Mouse (Mus musculus) midbrain, embryonic 15.5 days (tissue): ENCODE results near the gene Ccdc181. TPM values are rescaled to one million over a fixed set of nuclear protein-coding genes. Genes with fewer than 3 reads are reported as not detected.

Source experiments
- ATAC-seq: fragments of 200-750 bp; cut with Nextera tagmentation; replicated peaks from 2 replicates; pipeline ENCODE4 v1.8.0; 2017; ENCODE audit warnings: moderate TSS enrichment
- H3K27ac ChIP-seq: fragments of 300-500 bp; sonication (generic); 2 replicates; pipeline ENCODE4 v1.5.1; 2015; ENCODE audit warnings: mild to moderate bottlenecking, inconsistent platforms
- H3K27me3 ChIP-seq: fragments of 300-500 bp; sonication (generic); replicated peaks from 2 replicates; pipeline ENCODE4 v1.6.1; 2015; ENCODE audit warnings: inconsistent platforms
- H3K36me3 ChIP-seq: fragments of 300-500 bp; sonication (generic); replicated peaks from 2 replicates; pipeline ENCODE4 v1.6.1; 2015; ENCODE audit warnings: inconsistent platforms
- H3K4me1 ChIP-seq: fragments of 300-500 bp; sonication (generic); 2 replicates; pipeline ENCODE4 v1.6.1; 2015; ENCODE audit warnings: inconsistent platforms
- H3K4me2 ChIP-seq: fragments of 300-500 bp; sonication (generic); 2 replicates; pipeline ENCODE4 v1.6.1; 2015; ENCODE audit warnings: inconsistent platforms, mild to moderate bottlenecking, moderate library complexity
- H3K4me3 ChIP-seq: fragments of 300-500 bp; sonication (generic); 2 replicates; pipeline ENCODE4 v1.5.1; 2015; ENCODE audit warnings: mild to moderate bottlenecking, inconsistent platforms
- H3K9ac ChIP-seq: fragments of 300-500 bp; sonication (generic); 2 replicates; pipeline ENCODE4 v1.6.1; 2015; ENCODE audit warnings: mild to moderate bottlenecking, inconsistent platforms
- H3K9me3 ChIP-seq: fragments of 300-500 bp; sonication (generic); 2 replicates; pipeline ENCODE4 v1.6.1; 2016; ENCODE audit warnings: inconsistent platforms
- WGBS: fragments of 180-500 bp; shearing (Covaris S2); methylation state at CpG from one replicate; pipeline ENCODE4 v1.1.7; 2015; ENCODE audit warnings: mixed read lengths; 5-methylcytosine and 5-hydroxymethylcytosine counted together
- polyA plus RNA-seq: library from polyadenylated mRNA; unstranded; fragments of >200 nt; fragmentation: Nextera tagmentation; extraction: Ambion mirVana; gene quantifications from 2 replicates; pipeline ENCODE4 v1.2.1, GENCODE M21; 2015

Ccdc181 gene
- polyA plus RNA-seq, 1 experiment from 2014 or later, result 25.7 TPM

DNA sequence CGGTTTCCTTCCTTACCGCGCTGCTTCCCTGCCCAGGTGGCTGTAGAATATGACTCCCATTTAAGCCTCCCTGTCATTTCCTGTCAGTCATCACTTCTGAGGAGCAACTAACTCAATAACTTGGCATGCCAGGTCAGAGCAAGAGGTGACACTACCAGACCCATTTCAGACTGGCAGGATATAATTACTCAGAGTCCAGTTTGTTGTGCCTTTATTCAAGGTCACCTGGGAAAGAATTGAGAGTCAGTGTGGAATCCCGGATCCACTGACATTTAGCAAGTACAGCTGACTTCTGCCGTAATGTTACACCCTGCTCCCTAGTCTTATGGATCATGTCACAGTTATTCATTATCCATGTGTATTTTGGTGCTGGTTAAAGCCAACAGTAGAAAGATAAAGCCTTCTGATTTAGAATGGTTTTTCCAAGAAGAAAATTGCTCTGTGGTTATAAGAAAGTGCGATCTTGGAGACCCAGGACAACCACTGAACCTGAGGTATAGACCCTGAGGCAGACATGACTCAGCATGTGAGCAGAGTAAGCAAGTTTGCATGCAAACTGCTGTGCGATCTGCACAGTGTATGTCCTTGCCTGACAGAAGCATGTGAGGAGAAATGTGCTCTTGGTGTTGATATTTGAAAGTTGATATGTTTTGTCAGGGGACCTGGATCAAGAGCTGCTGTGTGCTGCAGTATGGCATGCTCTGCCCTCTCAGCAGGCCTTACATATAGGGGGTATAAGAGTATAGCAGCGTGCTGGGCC is 24.8 kb upstream of the Ccdc181 start:
- Histone ChIP-seq H3K36me3 (no peaks in the 10 kb centered on the region), H3K4me2 (peak overlapping the region; percentile 74), H3K27me3 (no peaks in the 10 kb centered on the region), H3K9me3 (no peaks in the 10 kb centered on the region), H3K4me3 (peak overlapping the region; percentile 72), H3K27ac (no peak overlapping the region), H3K9ac (0 out of 2 replicates have a peak overlapping the region, but pooled peaks have one; percentile 58), H3K4me1 (peaks cover 23% of the 10 kb centered on the region)
- ATAC-seq, result no peak
- WGBS, result 67% methylated on average over 8 of the region's 8 CpGs

DNA sequence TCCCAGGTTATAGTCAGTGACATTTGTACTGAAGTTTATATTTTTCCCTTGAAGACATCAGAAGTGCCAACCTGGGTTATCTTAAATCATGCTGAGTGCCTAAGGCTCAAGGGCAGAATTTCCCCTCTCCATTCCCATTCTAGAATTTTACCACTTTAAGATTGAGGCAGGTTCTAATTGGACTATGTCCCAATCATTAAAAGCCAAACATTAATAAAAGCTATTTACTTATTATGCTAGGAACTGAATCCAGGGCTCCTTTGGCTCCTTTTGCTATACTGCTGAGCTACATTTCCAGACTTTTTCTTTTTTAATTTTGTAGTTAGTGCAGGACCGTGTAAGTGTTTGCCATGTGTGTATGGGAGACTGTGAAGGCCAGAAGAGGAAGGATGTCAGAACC is 23.9 kb upstream of the Ccdc181 start:
- no peaks in the 10 kb centered on the region for H3K27me3 ChIP-seq
- no peak for ATAC-seq
- H3K4me2 ChIP-seq, result no peak overlapping the region
- H3K9ac ChIP-seq, result no peak overlapping the region
- H3K27ac ChIP-seq, result no peak overlapping the region
- peaks cover 23% of the 10 kb centered on the region for H3K4me1 ChIP-seq
- no peaks in the 10 kb centered on the region for H3K36me3 ChIP-seq
- no peaks in the 10 kb centered on the region for H3K9me3 ChIP-seq
- H3K4me3 ChIP-seq, result no peak overlapping the region
- WGBS, result 93% methylated on average over 1 of the region's 1 CpGs

DNA sequence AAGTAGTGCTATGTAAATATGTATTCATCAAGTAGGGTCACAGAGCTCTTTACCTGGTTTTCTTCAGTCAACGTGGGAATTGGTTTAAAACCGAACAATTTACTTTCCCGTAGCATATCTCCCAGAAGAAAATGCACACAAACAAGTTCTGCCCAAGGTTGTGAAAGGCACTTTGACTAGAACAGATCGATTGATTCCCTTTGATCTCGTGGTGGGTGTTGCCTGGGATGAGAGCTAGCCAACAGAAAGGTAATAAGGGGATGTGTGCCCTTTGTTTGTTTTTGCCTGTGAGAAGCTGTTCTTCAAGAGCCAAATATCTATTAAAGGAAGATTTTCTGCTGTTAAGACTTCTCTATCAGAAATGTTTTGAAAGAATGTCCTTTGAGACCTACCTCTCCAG is 22.8 kb upstream of the Ccdc181 start:
- no peak overlapping the region for H3K4me3 ChIP-seq
- no peaks in the 10 kb centered on the region for H3K27me3 ChIP-seq
- no peak overlapping the region for H3K27ac ChIP-seq
- no peak for ATAC-seq
- no peaks in the 10 kb centered on the region for H3K9me3 ChIP-seq
- no peak overlapping the region for H3K9ac ChIP-seq
- H3K36me3 ChIP-seq, result no peaks in the 10 kb centered on the region
- peaks cover 22% of the 10 kb centered on the region for H3K4me1 ChIP-seq
- no peak overlapping the region for H3K4me2 ChIP-seq
- 76% methylated on average over 5 of the region's 5 CpGs for WGBS

DNA sequence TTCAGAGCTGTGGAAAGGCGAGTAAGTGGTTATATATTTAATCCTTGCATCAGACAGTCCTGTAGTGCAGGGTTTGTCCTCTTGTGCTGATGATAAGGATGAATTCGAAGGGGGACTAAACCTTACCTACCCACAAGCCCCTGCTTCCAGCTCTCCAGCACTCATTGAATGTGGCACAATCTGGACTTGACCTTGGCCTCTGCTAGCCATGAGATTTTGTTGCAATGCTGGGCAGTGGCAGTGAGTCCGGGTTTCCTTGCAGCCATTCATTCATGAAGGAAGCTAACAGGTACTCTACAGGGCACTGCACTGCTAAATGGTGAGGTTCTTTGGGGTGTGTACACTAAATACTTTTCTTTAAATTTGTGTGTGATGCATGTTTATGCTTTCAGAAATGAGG is 20.5 kb upstream of the Ccdc181 start:
- ATAC-seq, result no peak

DNA sequence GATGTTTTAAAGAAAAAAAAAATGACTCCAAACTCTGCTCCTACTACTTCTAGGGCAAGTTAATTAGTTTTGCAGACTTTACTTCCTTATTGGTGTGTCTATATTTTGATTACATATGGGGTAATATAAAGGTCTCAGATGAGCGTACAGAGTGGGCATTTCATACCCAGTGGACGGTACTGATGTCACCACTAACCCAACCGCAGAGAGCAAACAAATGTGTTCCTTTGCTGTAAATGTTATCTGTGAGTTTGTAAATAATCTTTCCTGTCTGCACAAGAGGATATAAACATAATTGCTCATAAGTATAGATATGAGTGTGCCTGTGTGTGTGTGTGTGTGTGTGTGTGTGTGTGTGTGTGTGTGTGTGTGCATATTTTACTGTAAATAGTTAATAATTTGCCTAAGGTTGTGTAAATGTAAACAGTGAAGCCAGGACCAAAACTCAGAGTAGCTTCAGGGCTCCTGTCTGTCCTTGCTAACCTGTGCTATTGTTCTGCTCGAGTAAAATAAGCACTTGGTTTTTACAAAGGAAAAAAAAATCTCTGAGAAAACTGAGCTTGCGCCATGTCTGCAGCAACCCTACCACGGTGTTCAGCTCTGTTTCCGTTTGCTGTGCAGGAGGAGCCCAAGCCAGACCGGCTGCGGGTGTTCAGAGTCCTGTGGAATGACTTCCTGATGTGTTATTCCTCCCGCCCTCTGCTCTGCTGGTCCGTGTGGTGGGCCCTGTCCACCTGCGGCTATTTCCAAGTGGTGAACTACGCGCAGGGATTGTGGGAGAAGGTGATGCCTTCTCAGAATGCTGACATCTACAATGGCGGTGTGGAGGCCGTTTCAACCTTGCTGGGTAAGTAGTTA is 15.0 kb upstream of the Ccdc181 start:
- Histone ChIP-seq H3K27ac (no peak overlapping the region), H3K9ac (no peak overlapping the region), H3K4me1 (no peaks in the 10 kb centered on the region), H3K36me3 (no peaks in the 10 kb centered on the region), H3K4me3 (no peak overlapping the region), H3K4me2 (no peak overlapping the region), H3K27me3 (no peaks in the 10 kb centered on the region), H3K9me3 (no peaks in the 10 kb centered on the region)
- WGBS, result 89% methylated on average over 16 of the region's 16 CpGs
- no peak for ATAC-seq

More for the DNA sequence above, 20.5 kb upstream of the Ccdc181 start:
- no peaks in the 10 kb centered on the region for H3K36me3 ChIP-seq
- peaks cover 12% of the 10 kb centered on the region for H3K4me1 ChIP-seq
- no peaks in the 10 kb centered on the region for H3K9me3 ChIP-seq
- H3K4me2 ChIP-seq, result no peak overlapping the region
- H3K9ac ChIP-seq, result no peak overlapping the region
- WGBS, result 76% methylated on average over 3 of the region's 3 CpGs
- no peaks in the 10 kb centered on the region for H3K27me3 ChIP-seq
- H3K27ac ChIP-seq, result no peak overlapping the region
- H3K4me3 ChIP-seq, result no peak overlapping the region

DNA sequence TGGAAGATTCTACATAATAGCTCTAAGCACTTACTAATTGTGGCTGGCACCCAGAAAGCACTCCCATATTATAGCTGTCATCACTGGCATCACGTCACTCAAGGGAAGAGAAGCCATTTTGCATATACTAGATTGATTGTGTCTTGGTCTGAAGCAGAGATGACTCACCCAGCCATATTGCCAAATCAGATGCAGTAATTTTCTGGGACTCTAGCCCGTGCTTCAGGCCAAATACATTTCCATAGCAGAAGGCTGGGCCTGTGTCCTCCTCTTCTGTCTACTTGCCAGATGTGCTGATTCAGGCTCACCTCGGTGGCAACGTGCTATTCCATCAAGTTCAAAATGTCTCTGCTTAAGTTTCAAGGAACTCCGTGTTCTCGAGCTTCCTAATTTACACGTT is 13.8 kb upstream of the Ccdc181 start:
- 91% methylated on average over 7 of the region's 7 CpGs for WGBS
- no peak for ATAC-seq

DNA sequence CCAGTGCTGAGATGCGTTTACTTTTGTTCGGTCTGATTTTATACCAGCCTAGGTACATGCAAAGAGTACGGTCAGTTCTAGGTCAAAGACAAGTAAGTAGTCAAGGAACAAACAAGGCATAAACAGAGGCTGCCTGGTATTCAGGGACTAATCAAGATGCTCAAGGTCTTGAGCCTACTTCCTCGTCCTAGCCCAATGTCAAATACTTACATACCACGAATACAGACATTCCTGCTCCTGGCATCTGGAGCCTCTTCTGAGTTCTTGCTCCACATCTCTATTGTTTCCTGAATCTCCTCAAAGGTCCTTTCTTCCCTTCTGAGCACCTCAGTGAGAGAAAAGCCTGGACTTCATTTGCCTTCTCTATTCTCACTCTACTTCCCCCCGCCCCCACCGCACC is 4.4 kb upstream of the Ccdc181 start:
- no peak for ATAC-seq
- 87% methylated on average over 7 of the region's 7 CpGs for WGBS
- Histone ChIP-seq H3K4me2 (no peak overlapping the region), H3K4me3 (no peak overlapping the region), H3K36me3 (no peaks in the 10 kb centered on the region), H3K4me1 (no peaks in the 10 kb centered on the region), H3K9me3 (no peaks in the 10 kb centered on the region), H3K27me3 (no peaks in the 10 kb centered on the region), H3K27ac (no peak overlapping the region), H3K9ac (no peak overlapping the region)

More for the DNA sequence above, 13.8 kb upstream of the Ccdc181 start:
- no peak overlapping the region for H3K4me2 ChIP-seq
- no peak overlapping the region for H3K27ac ChIP-seq
- no peaks in the 10 kb centered on the region for H3K36me3 ChIP-seq
- H3K4me3 ChIP-seq, result no peak overlapping the region
- H3K9ac ChIP-seq, result no peak overlapping the region
- no peaks in the 10 kb centered on the region for H3K9me3 ChIP-seq
- no peaks in the 10 kb centered on the region for H3K4me1 ChIP-seq
- no peaks in the 10 kb centered on the region for H3K27me3 ChIP-seq

DNA sequence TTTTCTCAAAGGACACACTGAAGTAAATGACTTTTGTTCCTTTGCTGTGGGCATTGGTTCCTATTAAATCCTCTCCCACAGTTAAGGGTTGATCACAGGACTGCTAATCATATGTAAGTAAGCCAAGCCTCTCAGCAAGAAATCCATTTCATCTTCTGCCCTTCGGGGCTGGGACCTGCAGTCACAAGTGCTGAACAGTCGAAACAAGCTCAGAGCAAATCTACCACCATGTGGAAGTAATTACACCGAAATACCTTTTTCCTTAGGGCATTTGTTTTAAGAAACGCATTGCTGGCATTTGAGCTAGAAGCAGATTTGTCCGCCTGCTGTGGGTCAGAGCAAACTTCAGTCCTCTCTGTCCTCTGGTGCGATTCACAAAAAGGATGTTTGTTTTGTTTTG is 1.7 kb upstream of the Ccdc181 start:
- Histone ChIP-seq H3K4me1 (no peaks in the 10 kb centered on the region), H3K27ac (no peak overlapping the region), H3K9ac (no peak overlapping the region), H3K36me3 (no peaks in the 10 kb centered on the region), H3K27me3 (no peaks in the 10 kb centered on the region), H3K4me3 (no peak overlapping the region), H3K9me3 (no peaks in the 10 kb centered on the region), H3K4me2 (no peak overlapping the region)
- no peak for ATAC-seq
- WGBS, result 74% methylated on average over 6 of the region's 6 CpGs

DNA sequence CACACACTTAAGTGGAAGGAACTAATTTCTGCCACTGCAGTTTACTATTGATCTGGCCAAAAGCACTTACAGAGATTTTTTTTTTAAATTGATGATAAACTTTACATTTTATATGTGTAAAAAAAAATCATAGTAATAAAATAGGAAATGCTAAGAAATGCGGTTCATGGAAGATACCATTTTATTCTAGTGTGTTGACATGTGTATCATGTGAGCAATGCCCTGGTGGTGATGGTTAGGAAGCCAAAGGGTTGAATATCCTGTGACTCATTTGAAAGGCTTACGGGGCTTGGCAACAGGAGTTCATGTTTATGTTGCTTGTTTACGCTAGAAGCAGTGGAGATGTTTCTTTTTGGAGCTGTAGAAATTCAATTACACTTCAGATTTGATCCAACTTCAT is 1.2 kb downstream of the Ccdc181 start:
- H3K4me2 ChIP-seq, result no peak overlapping the region
- WGBS, result 93% methylated on average over 3 of the region's 3 CpGs
- no peak for ATAC-seq
- H3K9ac ChIP-seq, result no peak overlapping the region
- no peaks in the 10 kb centered on the region for H3K9me3 ChIP-seq
- no peak overlapping the region for H3K27ac ChIP-seq
- H3K36me3 ChIP-seq, result no peaks in the 10 kb centered on the region
- no peaks in the 10 kb centered on the region for H3K27me3 ChIP-seq
- no peaks in the 10 kb centered on the region for H3K4me1 ChIP-seq
- no peak overlapping the region for H3K4me3 ChIP-seq

DNA sequence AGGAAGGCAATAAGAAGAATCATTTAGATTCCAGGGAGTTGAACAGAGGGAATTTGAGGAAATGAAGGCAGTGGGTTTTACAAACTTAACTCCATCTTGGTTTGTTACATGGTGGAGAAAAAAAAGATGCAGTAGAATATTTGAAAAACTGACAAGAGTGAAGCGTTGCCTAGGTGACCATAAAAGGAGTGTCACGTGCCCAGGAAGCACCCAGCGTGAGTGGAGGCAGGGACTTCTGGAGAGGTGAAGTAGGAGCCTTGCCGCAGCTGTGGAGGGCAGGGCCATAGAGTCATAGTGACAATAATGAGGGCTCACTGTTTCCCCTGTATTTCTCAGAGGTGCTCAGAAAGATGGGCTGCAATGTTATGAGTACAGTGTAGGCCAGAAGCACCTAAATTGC is 3.9 kb downstream of the Ccdc181 start:
- WGBS, result 76% methylated on average over 4 of the region's 4 CpGs
- ATAC-seq, result no peak

DNA sequence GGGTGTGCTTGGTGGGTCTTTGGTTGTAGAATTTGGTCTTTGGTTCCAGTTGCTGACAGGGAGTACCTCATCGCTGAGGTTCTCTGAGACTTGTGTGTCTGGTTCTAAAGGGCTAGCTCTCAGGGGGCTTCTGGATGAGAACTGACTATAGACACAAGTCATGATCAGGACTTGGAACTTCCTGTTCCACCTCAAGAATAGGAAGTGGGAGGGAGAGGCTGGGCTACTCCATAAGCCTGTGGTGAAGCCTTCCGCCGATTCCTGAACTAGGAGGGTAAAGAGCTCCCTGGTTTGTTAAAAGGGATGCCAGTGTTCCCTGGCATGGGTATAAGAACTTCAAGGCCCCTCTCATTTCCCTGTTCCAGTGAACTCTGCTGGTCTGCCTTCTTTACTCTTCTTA is 8.6 kb downstream of the Ccdc181 start:
- H3K4me2 ChIP-seq, result no peak overlapping the region
- ATAC-seq, result no peak
- no peak overlapping the region for H3K27ac ChIP-seq
- no peaks in the 10 kb centered on the region; the same call in 1 of the 2 replicates for H3K36me3 ChIP-seq
- no peaks in the 10 kb centered on the region for H3K4me1 ChIP-seq
- H3K9me3 ChIP-seq, result no peaks in the 10 kb centered on the region
- no peak overlapping the region for H3K4me3 ChIP-seq
- 90% methylated on average over 3 of the region's 3 CpGs for WGBS
- H3K9ac ChIP-seq, result no peak overlapping the region
- no peaks in the 10 kb centered on the region for H3K27me3 ChIP-seq

More for the DNA sequence above, 3.9 kb downstream of the Ccdc181 start:
- H3K4me3 ChIP-seq, result no peak overlapping the region
- no peaks in the 10 kb centered on the region for H3K9me3 ChIP-seq
- no peak overlapping the region for H3K4me2 ChIP-seq
- no peaks in the 10 kb centered on the region for H3K4me1 ChIP-seq
- no peaks in the 10 kb centered on the region; the same call in 1 of the 2 replicates for H3K36me3 ChIP-seq
- no peak overlapping the region for H3K9ac ChIP-seq
- H3K27me3 ChIP-seq, result no peaks in the 10 kb centered on the region
- no peak overlapping the region for H3K27ac ChIP-seq

DNA sequence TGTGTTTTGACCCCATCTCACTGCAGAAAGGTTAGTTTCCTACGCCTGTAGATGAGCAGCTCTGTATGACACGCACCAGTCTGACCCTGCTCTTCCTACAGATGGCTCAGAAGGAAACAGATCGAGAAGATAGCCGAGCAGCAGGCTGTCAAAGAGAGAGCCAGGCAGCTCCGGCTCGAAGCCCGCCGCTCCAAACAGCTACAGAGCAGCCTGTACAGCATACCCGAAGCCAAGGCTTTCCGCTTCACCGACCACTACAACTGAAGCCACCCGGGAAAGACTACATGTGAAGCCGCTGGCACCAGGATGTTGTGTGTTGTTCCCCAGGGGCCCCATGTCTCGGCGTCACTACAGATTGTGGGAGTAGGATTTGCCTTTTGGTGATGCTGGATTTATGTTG is 12.0 kb downstream of the Ccdc181 start:
- H3K27ac ChIP-seq, result no peak overlapping the region
- H3K4me2 ChIP-seq, result no peak overlapping the region
- H3K4me3 ChIP-seq, result no peak overlapping the region
- no peaks in the 10 kb centered on the region for H3K9me3 ChIP-seq
- WGBS, result 63% methylated on average over 15 of the region's 15 CpGs
- H3K9ac ChIP-seq, result no peak overlapping the region
- H3K36me3 ChIP-seq, result peaks cover 13% of the 10 kb centered on the region
- H3K4me1 ChIP-seq, result no peaks in the 10 kb centered on the region
- no peaks in the 10 kb centered on the region for H3K27me3 ChIP-seq
- ATAC-seq, result no peak
